ENCODE assay signal across 25 mouse cellular contexts in genomic region chr13:103636595-103636994, GRCm38 (mm10).
DNase-seq lines count a peak whose midpoint lies in the region; ATAC-seq lines count a peak whose summit lies in the region.
"Had no signal": no experiment of that assay in that cellular context is flagged by ENCODE, and none has a peak within 500 bp of the region (broad histone marks: within the 10 kb centered on the region; RNA-seq: fewer than 3 reads in every experiment).

No protein-coding gene starts in this region.

- no peaks in the 10 kb centered on the region for H3K9me3 ChIP-seq in embryonic facial prominence, embryonic 13.5 days
- no peaks in the 10 kb centered on the region for H3K9me3 ChIP-seq in embryonic facial prominence, embryonic 10.5 days
- H3K9me3 ChIP-seq in heart, embryonic 10.5 days: no peaks in the 10 kb centered on the region
- H3K9me3 ChIP-seq in embryonic facial prominence, embryonic 14.5 days (ENCODE audit: control insufficient read depth, low read length): no peaks in the 10 kb centered on the region
- H3K9me3 ChIP-seq in limb, embryonic 10.5 days (replicated peaks): no peaks in the 10 kb centered on the region
- 0 out of 2 replicates have a peak, but pooled peaks cover 3% of the 10 kb centered on the region for H3K9me3 ChIP-seq in midbrain, embryonic 13.5 days
- H3K9me3 ChIP-seq: embryonic facial prominence, embryonic 12.5 days; forebrain, embryonic 10.5 days; forebrain, embryonic 12.5 days had no signal

- H3K4me3 ChIP-seq in embryonic facial prominence, embryonic 13.5 days: no peak overlapping the region
- no peak overlapping the region for H3K4me3 ChIP-seq in embryonic facial prominence, embryonic 10.5 days
- no peak overlapping the region for H3K4me3 ChIP-seq in heart, embryonic 10.5 days
- no peak overlapping the region for H3K4me3 ChIP-seq in embryonic facial prominence, embryonic 14.5 days (ENCODE audit: low read depth, low read length)
- no peak overlapping the region for H3K4me3 ChIP-seq in limb, embryonic 10.5 days
- H3K4me3 ChIP-seq in midbrain, embryonic 13.5 days (replicated peaks): no peak overlapping the region
- H3K4me3 ChIP-seq: embryonic facial prominence, embryonic 12.5 days; erythroblast, embryonic 14.5 days; forebrain, embryonic 10.5 days; forebrain, embryonic 12.5 days had no signal

- H3K4me1 ChIP-seq in embryonic facial prominence, embryonic 13.5 days: no peaks in the 10 kb centered on the region
- H3K4me1 ChIP-seq in embryonic facial prominence, embryonic 10.5 days: no peaks in the 10 kb centered on the region; the same call in 1 of the 2 replicates
- no peaks in the 10 kb centered on the region for H3K4me1 ChIP-seq in heart, embryonic 10.5 days
- no peaks in the 10 kb centered on the region for H3K4me1 ChIP-seq in embryonic facial prominence, embryonic 14.5 days (ENCODE audit: control insufficient read depth, insufficient read depth, low read length)
- peaks cover 6% of the 10 kb centered on the region; the same call in 1 of the 2 replicates for H3K4me1 ChIP-seq in limb, embryonic 10.5 days
- H3K4me1 ChIP-seq in midbrain, embryonic 13.5 days (replicated peaks): no peaks in the 10 kb centered on the region
- H3K4me1 ChIP-seq: forebrain, embryonic 10.5 days; forebrain, embryonic 12.5 days had no signal

- WGBS in embryonic facial prominence, embryonic 13.5 days: 46% methylated on average over 2 of the region's 2 CpGs
- 83% methylated on average over 2 of the region's 2 CpGs for WGBS in embryonic facial prominence, embryonic 10.5 days
- WGBS in heart, embryonic 10.5 days: 76% methylated on average over 2 of the region's 2 CpGs
- WGBS in embryonic facial prominence, embryonic 14.5 days: 53% methylated on average over 2 of the region's 2 CpGs
- 90% methylated on average over 2 of the region's 2 CpGs for WGBS in limb, embryonic 10.5 days
- 89% methylated on average over 2 of the region's 2 CpGs for WGBS in midbrain, embryonic 13.5 days

- 0 out of 2 replicates have a peak, but pooled peaks have one; percentile 26 for ATAC-seq in embryonic facial prominence, embryonic 13.5 days (ENCODE audit: insufficient number of reproducible peaks, insufficient read depth, low FRiP score, low TSS enrichment, low read depth)
- ATAC-seq in embryonic facial prominence, embryonic 14.5 days (ENCODE audit: low read depth): peak; percentile 55; the same call in 1 of the 2 replicates
- ATAC-seq in midbrain, embryonic 13.5 days: no peak
- ATAC-seq: activated CD4-positive, CD25-positive, alpha-beta regulatory T cell, adult 4 months; forebrain, embryonic 14.5 days; forebrain, embryonic 16.5 days; Patski had no signal

- no peak overlapping the region for H3K27ac ChIP-seq in embryonic facial prominence, embryonic 13.5 days
- H3K27ac ChIP-seq in embryonic facial prominence, embryonic 10.5 days (replicated peaks): no peak overlapping the region
- H3K27ac ChIP-seq in heart, embryonic 10.5 days: no peak overlapping the region
- H3K27ac ChIP-seq in embryonic facial prominence, embryonic 14.5 days (replicated peaks; ENCODE audit: low read depth, low read length): no peak overlapping the region
- no peak overlapping the region for H3K27ac ChIP-seq in limb, embryonic 10.5 days
- H3K27ac ChIP-seq in midbrain, embryonic 13.5 days: no peak overlapping the region
- H3K27ac ChIP-seq: embryonic facial prominence, embryonic 12.5 days; forebrain, embryonic 10.5 days; forebrain, embryonic 12.5 days had no signal

- 0 out of 2 replicates have a peak, but pooled peaks cover 7% of the 10 kb centered on the region for H3K27me3 ChIP-seq in embryonic facial prominence, embryonic 13.5 days
- no peaks in the 10 kb centered on the region for H3K27me3 ChIP-seq in embryonic facial prominence, embryonic 10.5 days (replicated peaks; ENCODE audit: low read depth, poor library complexity, severe bottlenecking)
- H3K27me3 ChIP-seq in heart, embryonic 10.5 days (ENCODE audit: insufficient read depth, poor library complexity, severe bottlenecking): no peaks in the 10 kb centered on the region
- 0 out of 2 replicates have a peak, but pooled peaks cover 4% of the 10 kb centered on the region for H3K27me3 ChIP-seq in embryonic facial prominence, embryonic 14.5 days (replicated peaks; ENCODE audit: control insufficient read depth, insufficient read depth, low read length)
- no peaks in the 10 kb centered on the region for H3K27me3 ChIP-seq in limb, embryonic 10.5 days (ENCODE audit: low read depth, poor library complexity, severe bottlenecking)
- H3K27me3 ChIP-seq in midbrain, embryonic 13.5 days: no peaks in the 10 kb centered on the region
- H3K27me3 ChIP-seq: embryonic facial prominence, embryonic 12.5 days; forebrain, embryonic 12.5 days had no signal

- no peaks in the 10 kb centered on the region for H3K36me3 ChIP-seq in embryonic facial prominence, embryonic 13.5 days
- H3K36me3 ChIP-seq in embryonic facial prominence, embryonic 10.5 days (replicated peaks): no peaks in the 10 kb centered on the region
- H3K36me3 ChIP-seq in heart, embryonic 10.5 days: no peaks in the 10 kb centered on the region
- no peaks in the 10 kb centered on the region for H3K36me3 ChIP-seq in embryonic facial prominence, embryonic 14.5 days (ENCODE audit: control insufficient read depth, insufficient read depth, low read length)
- no peaks in the 10 kb centered on the region for H3K36me3 ChIP-seq in limb, embryonic 10.5 days
- no peaks in the 10 kb centered on the region for H3K36me3 ChIP-seq in midbrain, embryonic 13.5 days
- H3K36me3 ChIP-seq: embryonic facial prominence, embryonic 12.5 days; forebrain, embryonic 10.5 days; forebrain, embryonic 12.5 days had no signal

- H3K9ac ChIP-seq in embryonic facial prominence, embryonic 13.5 days: no peak overlapping the region
- no peak overlapping the region for H3K9ac ChIP-seq in embryonic facial prominence, embryonic 14.5 days (ENCODE audit: low read depth, low read length)
- H3K9ac ChIP-seq in midbrain, embryonic 13.5 days (replicated peaks): no peak overlapping the region
- H3K9ac ChIP-seq: embryonic facial prominence, embryonic 12.5 days; forebrain, embryonic 12.5 days had no signal

- no peak overlapping the region for H3K4me2 ChIP-seq in embryonic facial prominence, embryonic 13.5 days
- no peak overlapping the region for H3K4me2 ChIP-seq in embryonic facial prominence, embryonic 14.5 days (ENCODE audit: low read depth, low read length)
- H3K4me2 ChIP-seq in midbrain, embryonic 13.5 days (replicated peaks): no peak overlapping the region
- H3K4me2 ChIP-seq: embryonic facial prominence, embryonic 12.5 days; forebrain, embryonic 12.5 days had no signal

- DNase-seq in embryonic facial prominence, embryonic 10.5 days (ENCODE audit: low spot score): no peak
- DNase-seq in heart, embryonic 10.5 days (ENCODE audit: low spot score): peak; percentile 42
- DNase-seq in heart, postnatal 4 days: no peak
- peak; percentile 44 for DNase-seq in embryonic facial prominence, embryonic 14.5 days (ENCODE audit: low spot score)
- peak; percentile 12 for DNase-seq in limb, embryonic 10.5 days (ENCODE audit: low spot score)
- DNase-seq in right cerebral cortex, postnatal 25 days: no peak
- DNase-seq: adrenal gland, postnatal 10 days; adrenal gland, postnatal 25 days; cerebellum, adult 11 months; cerebellum, adult 18-20 months; cerebellum, adult 8-10 months; cerebellum, adult 9-11 months; cerebellum, postnatal 14 days; cerebellum, postnatal 36 days; embryo, embryonic 11 days had no signal

Comparison
In these comparisons a context has a peak if more than half of its experiments do, and no peak if none do; other contexts are left out.
1. DNase-seq: peak in heart, embryonic 10.5 days (single experiment), embryonic facial prominence, embryonic 14.5 days (single experiment) and limb, embryonic 10.5 days (single experiment); none in embryonic facial prominence, embryonic 10.5 days (single experiment), heart, postnatal 4 days (single experiment) and right cerebral cortex, postnatal 25 days (single experiment).